Mouse (Mus musculus): ENCODE results near the gene Elmod1. TPM values are rescaled to one million over a fixed set of nuclear protein-coding genes. Genes with fewer than 3 reads are reported as not detected.

Gene Elmod1
- polyA plus RNA-seq, 1 experiment from 2014 or later, result 2.8 TPM

DNA sequence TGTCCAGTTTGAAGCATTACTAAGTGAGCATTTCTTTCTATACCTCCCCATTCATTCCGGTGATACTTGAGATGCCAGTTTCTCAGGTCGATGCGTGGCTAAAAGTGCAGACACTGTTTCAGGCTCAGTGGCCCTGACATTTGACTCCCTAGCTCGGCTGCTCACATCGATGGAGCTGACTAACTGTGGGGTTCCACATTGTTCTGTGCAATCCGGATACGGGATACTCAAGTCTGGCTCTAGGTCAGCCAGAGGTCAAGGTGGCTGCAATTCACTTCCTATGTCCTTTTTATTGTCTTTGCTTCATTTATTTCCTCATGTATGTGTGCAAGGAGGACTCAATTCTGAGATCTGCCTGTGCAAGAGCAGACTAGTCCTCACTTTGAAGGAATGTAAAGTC is 79.3 kb downstream of the Elmod1 start:
- no peaks in the 10 kb centered on the region for H3K9me3 ChIP-seq (ENCODE audit: control insufficient read depth, low read length)
- H3K4me1 ChIP-seq (replicated peaks; ENCODE audit: control insufficient read depth, insufficient read depth, low read length), result no peaks in the 10 kb centered on the region
- no peaks in the 10 kb centered on the region for H3K27me3 ChIP-seq (ENCODE audit: control insufficient read depth, insufficient read depth, low read length)
- H3K4me3 ChIP-seq (ENCODE audit: low read depth, low read length), result no peak overlapping the region
- no peak overlapping the region for H3K9ac ChIP-seq (ENCODE audit: low read length)
- DNase-seq (ENCODE audit: low spot score) (no peak), ATAC-seq (replicated peaks; ENCODE audit: low FRiP score) (no peak)
- H3K4me2 ChIP-seq (ENCODE audit: low read depth, low read length, severe bottlenecking), result no peak overlapping the region
- 76% methylated on average over 7 of the region's 7 CpGs for WGBS
- H3K27ac ChIP-seq (ENCODE audit: low read depth, low read length), result no peak overlapping the region
- H3K36me3 ChIP-seq (ENCODE audit: control insufficient read depth, insufficient read depth, low read length), result no peaks in the 10 kb centered on the region

DNA sequence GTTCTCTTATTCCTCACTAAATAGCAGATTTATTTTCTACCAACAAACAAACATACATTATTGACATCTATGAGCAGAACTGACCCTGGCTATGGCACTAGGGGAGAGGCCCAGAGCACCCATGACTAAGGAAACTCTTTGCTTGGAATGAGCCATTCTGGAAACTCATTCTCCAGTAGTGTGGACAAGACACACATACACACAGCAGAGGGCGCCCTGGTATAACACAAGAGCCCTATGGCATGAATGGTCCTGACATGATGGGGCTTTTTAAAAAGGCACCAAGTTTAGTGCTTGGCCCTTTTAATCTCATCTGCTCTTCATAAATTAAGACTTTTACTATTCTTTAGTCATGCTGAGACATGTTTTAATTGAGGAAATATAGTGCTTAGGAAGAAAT is 85.0 kb downstream of the Elmod1 start:
- Histone ChIP-seq H3K4me2 (ENCODE audit: low read depth, low read length, severe bottlenecking) (no peak overlapping the region), H3K4me1 (replicated peaks; ENCODE audit: control insufficient read depth, insufficient read depth, low read length) (no peaks in the 10 kb centered on the region), H3K4me3 (ENCODE audit: low read depth, low read length) (no peak overlapping the region), H3K9me3 (ENCODE audit: control insufficient read depth, low read length) (no peaks in the 10 kb centered on the region), H3K36me3 (ENCODE audit: control insufficient read depth, insufficient read depth, low read length) (no peaks in the 10 kb centered on the region), H3K27ac (ENCODE audit: low read depth, low read length) (no peak overlapping the region), H3K9ac (ENCODE audit: low read length) (no peak overlapping the region), H3K27me3 (ENCODE audit: control insufficient read depth, insufficient read depth, low read length) (no peaks in the 10 kb centered on the region)
- WGBS, result 4% methylated on average over 1 of the region's 1 CpGs
- DNase-seq (ENCODE audit: low spot score) (peak; percentile 62), ATAC-seq (replicated peaks; ENCODE audit: low FRiP score) (no peak)

DNA sequence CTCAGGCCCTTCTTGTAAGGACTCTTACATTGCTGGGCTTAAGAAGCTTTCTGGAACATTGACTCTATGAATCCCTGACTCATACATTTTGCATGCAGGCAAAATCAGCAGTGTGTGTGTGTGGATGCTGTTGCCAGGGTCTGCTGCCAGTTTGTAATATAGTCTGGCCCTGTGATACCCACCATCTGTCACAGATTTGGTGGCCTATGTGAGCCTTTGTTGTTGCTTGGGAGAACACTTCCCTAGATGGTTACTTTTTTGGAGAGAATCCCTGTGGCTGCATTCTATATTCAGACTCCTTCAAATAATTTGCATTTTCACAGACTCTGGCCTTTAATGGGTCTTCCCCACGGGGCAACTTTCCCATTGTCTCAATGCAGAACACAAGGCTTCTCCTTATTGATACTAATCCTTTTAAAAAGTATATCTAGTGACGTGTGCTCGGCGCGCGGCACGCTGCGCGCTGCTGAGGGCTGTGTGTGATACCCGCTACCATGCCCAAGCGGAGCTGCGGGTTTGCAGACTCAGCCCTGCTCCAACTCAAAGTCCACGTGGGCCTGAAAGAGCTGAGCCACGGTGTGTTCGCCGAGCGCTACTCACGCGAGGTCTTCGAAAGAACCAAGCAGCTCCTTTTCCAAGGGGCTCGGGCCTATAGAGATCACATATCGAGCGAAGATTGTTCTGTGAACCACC is 91.4 kb downstream of the Elmod1 start:
- no peak overlapping the region for H3K4me2 ChIP-seq (ENCODE audit: low read depth, low read length, severe bottlenecking)
- no peak for ATAC-seq (replicated peaks; ENCODE audit: low FRiP score)
- DNase-seq (ENCODE audit: low spot score), result no peak
- H3K27ac ChIP-seq (ENCODE audit: low read depth, low read length), result no peak overlapping the region
- no peak overlapping the region for H3K4me3 ChIP-seq (ENCODE audit: low read depth, low read length)
- no peaks in the 10 kb centered on the region for H3K36me3 ChIP-seq (ENCODE audit: control insufficient read depth, insufficient read depth, low read length)
- no peaks in the 10 kb centered on the region for H3K4me1 ChIP-seq (replicated peaks; ENCODE audit: control insufficient read depth, insufficient read depth, low read length)
- H3K9ac ChIP-seq (ENCODE audit: low read length), result no peak overlapping the region
- H3K9me3 ChIP-seq (ENCODE audit: control insufficient read depth, low read length), result no peaks in the 10 kb centered on the region
- 92% methylated on average over 23 of the region's 23 CpGs for WGBS
- H3K27me3 ChIP-seq (ENCODE audit: control insufficient read depth, insufficient read depth, low read length), result no peaks in the 10 kb centered on the region

DNA sequence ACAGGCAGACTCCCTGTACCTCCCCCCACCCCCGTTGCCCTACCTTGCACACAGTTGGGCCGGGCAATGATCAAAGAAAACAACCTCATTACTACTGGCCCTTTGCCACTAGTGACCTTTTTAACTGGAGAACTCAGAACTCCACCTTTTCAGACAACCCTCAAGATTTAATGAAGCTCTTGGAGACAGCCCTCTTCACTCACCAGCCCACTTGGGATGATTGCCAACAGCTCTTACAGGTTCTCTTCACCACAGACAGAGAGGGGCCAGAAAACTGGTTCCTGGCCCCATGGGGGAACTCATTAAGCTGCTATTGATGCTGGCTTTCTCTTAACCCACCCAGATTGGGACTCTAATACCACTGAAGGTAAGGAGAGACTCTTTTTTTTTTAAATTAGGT is 97.7 kb downstream of the Elmod1 start:
- ATAC-seq (replicated peaks; ENCODE audit: low FRiP score), result 0 out of 2 replicates have a peak, but pooled peaks have one; percentile 30
- no peaks in the 10 kb centered on the region for H3K9me3 ChIP-seq (ENCODE audit: control insufficient read depth, low read length)
- H3K9ac ChIP-seq (ENCODE audit: low read length), result no peak overlapping the region
- no peak overlapping the region for H3K4me3 ChIP-seq (ENCODE audit: low read depth, low read length)
- no peak overlapping the region for H3K4me2 ChIP-seq (ENCODE audit: low read depth, low read length, severe bottlenecking)
- 54% methylated on average over 2 of the region's 2 CpGs for WGBS
- H3K36me3 ChIP-seq (ENCODE audit: control insufficient read depth, insufficient read depth, low read length), result no peaks in the 10 kb centered on the region
- no peaks in the 10 kb centered on the region for H3K27me3 ChIP-seq (ENCODE audit: control insufficient read depth, insufficient read depth, low read length)
- no peak overlapping the region for H3K27ac ChIP-seq (ENCODE audit: low read depth, low read length)
- no peak for DNase-seq (ENCODE audit: low spot score)
- no peaks in the 10 kb centered on the region for H3K4me1 ChIP-seq (replicated peaks; ENCODE audit: control insufficient read depth, insufficient read depth, low read length)

DNA sequence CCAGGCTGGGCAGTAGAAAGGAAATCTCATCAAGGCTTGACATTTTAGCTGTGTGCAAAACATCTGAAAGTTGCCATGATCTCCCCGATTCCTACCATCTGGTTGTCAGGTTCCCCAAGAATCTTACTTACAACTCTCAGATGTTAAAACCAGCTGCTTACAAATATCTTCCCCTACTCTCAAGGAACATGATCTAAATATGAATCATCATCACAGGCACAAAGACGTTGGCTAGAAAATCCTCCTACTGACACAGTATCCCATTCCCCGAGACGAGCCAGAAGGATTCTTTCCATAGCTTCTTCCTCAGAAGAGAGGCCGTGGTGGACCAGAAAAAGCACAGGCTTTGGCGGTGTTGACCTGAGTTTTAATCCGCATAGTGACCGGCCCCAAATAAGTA is 101.9 kb downstream of the Elmod1 start:
- WGBS, result 90% methylated on average over 8 of the region's 8 CpGs
- Histone ChIP-seq H3K9ac (ENCODE audit: low read length) (no peak overlapping the region), H3K36me3 (ENCODE audit: control insufficient read depth, insufficient read depth, low read length) (no peaks in the 10 kb centered on the region), H3K9me3 (ENCODE audit: control insufficient read depth, low read length) (no peaks in the 10 kb centered on the region), H3K4me3 (ENCODE audit: low read depth, low read length) (no peak overlapping the region), H3K4me2 (ENCODE audit: low read depth, low read length, severe bottlenecking) (no peak overlapping the region), H3K27me3 (ENCODE audit: control insufficient read depth, insufficient read depth, low read length) (no peaks in the 10 kb centered on the region), H3K27ac (ENCODE audit: low read depth, low read length) (no peak overlapping the region), H3K4me1 (replicated peaks; ENCODE audit: control insufficient read depth, insufficient read depth, low read length) (no peaks in the 10 kb centered on the region)
- no peak for DNase-seq (ENCODE audit: low spot score)
- ATAC-seq (replicated peaks; ENCODE audit: low FRiP score), result no peak

Other genes starting within 250 kb of the Elmod1 start
- gene Slc35f2, start 203.8 kb downstream of the Elmod1 start, polyA plus RNA-seq (2014; fragmentation: Nextera tagmentation; extraction: Ambion mirVana), result 4.6 TPM in 2 replicates
- not detected in 2 replicates for gene Sln, start 125.1 kb downstream of the Elmod1 start, polyA plus RNA-seq (2014; fragmentation: Nextera tagmentation; extraction: Ambion mirVana)
- 0.12 TPM in 1 of 2 replicates, not detected in the other for gene Tnfaip8l3, start 93.1 kb upstream of the Elmod1 start, polyA plus RNA-seq (2014; fragmentation: Nextera tagmentation; extraction: Ambion mirVana)

Measured in forebrain, embryonic 11.5 days (tissue).